Mouse (Mus musculus): ENCODE results near the gene Tmem229b.

GRCm38 (mm10) chr12:79044668-79045067 is 37.2 kb upstream of the Tmem229b start:
- no peak for TF ChIP-seq CTCF (IDR thresholded peaks at IDR 0.05; ENCODE audit: insufficient read depth, low read depth, low read length)
- TF ChIP-seq POLR2A (IDR thresholded peaks at IDR 0.05; ENCODE audit: insufficient read depth, low read depth, low read length) = no peak
